Mouse (Mus musculus) kidney, adult 11 months (tissue): ENCODE results near the gene Senp8.

ENCODE experiments used
- DNase-seq: peaks from one replicate; pipeline ENCODE4 v3.0.0; 2022

The Senp8 gene

DNA sequence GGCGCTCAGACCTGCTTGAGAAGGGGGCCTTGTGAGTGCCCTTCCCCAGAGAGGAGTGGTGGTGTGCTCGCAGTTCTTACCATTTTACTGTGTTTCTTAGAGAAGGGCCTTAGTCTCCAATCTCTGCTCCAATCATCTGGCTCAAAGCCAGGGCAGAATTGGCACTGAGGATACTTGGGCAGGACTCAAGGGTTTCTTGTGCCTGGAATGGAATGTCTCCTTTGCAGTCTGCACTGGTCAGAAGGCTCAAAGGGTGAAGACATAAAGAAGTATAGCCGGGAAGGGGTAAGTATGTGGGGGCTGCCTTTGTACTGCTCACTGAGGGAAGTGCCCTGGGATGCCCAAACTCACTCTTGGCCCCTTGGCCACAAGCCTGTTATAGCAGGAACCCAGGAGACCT, 41.3 kb downstream of the Senp8 start:
- DNase-seq = peak; percentile 57

DNA sequence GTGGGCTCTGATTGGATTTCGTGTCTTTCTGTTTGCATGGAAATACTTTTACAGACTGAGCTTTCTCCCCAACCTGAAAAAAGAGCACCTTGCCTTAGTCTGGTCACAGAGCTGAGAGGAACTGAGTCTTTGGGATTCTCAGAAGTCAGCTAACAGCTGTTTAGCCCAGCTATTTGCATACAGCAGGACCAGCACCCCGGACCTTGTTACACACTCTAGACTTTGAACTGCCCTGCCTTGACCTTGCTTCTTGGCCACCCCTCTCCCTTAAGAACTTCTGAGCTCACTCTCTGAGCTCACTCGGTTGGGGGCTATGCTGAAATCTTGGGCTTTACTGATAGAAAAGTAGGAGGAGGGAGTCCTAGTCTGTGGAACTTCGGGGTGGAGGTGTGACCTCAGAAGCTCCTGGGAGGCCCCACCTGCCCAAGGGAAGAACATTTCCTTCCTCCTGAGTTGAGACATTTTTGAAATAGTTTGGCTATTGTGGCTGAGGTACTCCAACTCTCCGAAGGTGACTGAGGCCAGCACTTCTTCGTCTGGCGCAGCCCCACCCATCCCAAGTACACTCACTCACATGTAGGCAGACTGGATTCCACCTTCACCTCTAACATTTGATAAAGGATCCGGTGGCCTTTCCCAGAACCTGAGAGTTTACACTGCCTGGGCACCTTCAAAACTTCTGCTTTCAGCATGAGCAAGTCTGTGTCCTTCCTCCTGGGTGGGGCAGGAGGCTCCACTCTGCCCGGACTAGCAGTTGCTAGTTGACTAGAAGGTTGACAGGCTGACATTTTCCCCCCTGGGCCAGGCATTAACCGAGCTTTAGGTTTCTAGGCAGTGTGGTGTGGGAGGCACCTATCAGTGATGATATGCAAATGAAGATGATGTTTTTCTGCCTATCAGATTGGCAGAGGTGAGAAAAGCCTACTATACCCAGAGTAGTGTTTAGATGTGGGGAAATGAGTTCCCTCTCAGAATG, 43.4 kb downstream of the Senp8 start:
- DNase-seq = peak; percentile 66

DNA sequence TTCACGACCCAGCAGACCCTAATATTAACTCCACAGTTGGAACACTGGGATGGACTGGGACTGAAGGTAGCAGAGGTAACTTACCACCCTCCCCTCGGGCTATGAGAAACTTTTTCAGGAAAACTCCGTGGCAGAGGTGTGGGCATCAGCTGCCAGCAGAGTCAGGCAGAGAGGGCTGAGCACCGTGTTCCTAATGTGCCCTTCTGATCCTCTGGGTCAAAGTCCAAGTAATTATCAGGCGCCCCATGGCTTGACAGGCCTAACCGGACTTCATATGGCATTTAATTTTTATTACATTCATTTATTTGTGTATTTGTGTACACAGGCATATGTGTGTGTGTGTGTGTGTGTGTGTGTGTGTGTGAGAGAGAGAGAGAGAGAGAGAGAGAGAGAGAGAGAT, 47.4 kb downstream of the Senp8 start:
- no peak for DNase-seq

DNA sequence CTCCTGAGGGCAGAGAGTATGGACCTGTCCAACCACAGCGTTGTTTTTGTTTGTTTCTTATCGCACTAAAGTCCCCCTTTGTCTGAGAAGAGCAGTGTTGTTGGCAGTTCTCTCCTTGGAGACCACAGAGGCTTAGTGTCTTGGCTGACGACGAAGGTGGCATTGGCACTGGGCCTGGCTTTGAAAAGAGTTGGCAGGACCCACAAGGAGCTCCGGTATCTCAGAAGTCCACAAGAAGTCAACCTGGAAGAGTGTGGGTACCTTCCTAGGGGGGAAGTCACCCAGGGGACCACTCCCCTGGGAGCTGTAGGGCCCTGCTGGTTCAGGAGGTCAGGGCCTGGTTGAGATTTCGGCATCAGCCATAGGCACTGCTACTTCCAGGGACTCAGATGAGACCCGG, 49.4 kb downstream of the Senp8 start:
- DNase-seq = no peak

DNA sequence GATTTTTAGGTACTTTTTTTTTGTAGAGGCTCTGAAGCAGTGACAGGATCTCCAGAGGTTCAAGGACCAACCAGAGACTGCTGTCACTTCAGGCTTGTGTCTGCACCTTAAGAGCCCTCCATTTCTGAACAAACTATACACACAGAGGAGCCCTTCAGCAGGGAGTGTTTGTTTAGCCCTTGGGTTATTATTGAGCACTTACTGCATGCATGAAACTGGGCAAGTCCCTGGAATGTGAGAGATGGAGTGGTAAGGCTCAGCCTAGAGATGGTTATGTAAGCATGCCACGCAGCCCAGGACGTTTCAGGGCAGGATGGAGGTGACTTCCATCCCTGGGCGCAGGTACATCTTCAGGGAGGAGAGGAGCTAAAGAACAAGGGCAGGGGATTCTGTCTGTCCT, 54.1 kb downstream of the Senp8 start:
- DNase-seq = no peak

DNA sequence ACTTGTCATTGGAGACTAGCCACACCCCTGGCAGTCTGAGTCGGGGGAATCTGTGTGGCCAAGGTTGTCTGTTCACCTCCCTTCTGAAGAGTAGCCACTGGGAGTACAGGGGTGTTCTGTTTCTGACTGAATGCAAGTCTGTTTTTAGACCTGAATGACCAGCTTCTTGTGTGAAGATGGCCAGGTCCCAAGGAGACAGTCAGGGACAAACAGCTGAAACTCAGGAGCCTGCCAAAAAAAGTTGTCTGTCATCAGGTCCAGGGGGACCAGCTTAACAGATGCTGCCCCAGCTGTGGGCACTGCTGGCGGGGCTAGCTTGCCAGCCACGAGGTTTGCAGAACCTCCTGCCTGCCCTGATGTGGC, 55.1 kb downstream of the Senp8 start:
- no peak for DNase-seq

DNA sequence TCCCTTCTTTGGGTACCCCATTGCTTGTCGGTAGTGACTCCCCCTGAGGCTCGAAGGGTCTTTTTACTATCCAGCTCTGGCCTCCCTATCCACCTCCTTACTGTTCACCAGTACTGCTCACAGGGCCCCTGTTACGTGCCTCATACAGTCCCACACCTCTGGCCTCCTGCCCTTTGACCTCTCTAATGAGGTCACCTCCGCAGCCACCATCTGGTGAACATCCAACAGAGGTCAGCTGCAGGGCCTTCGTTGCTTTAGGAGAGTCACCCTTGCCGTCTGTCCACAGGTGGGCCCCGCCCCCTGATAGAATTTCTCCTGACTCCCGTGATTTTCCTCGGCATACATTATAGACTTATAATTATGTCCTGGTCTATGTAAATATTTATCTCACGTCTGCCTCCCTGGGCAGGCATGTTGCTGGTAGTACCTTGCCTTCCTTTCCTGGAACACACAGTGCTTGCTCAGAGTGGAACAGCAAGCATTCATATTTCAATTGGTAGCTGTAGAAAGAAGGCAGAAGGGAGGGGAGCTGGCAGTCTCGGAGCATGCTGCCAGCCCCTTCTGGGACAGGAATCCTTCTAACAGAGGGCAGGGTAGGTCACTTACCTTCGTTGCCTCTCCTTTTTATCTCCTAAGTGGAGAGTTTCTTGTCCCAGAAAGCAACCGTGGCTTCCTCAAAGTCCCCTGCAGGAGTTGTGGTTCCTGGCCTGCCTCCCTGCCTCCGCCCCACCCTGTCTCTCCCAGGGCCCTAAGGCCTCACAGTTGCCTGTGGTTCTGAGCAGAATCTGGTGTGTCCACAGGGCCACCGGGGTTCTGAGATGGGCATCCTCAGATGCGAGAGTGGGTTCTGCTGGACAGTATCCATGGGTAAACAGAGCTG, 55.7 kb downstream of the Senp8 start:
- no peak for DNase-seq

DNA sequence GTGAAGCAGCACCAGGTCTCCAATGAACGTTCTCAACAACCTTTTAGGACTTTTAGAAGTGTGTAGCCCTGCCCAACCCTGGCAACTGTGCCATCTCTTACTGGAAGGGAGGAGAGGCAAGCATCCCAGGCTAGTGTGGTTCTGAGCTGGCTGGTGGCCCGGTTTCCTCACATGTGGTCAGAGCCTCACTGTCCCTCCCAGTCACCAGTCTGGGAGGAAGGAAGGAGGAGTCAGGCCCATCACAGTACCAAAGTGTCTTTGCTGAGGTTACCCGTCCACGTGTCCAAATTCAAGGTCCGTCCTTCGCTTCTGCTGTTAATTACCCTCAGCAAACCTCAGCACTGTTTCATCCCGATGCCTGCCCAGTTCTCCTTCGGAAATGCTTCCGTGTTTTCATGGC, 58.4 kb downstream of the Senp8 start:
- no peak for DNase-seq

DNA sequence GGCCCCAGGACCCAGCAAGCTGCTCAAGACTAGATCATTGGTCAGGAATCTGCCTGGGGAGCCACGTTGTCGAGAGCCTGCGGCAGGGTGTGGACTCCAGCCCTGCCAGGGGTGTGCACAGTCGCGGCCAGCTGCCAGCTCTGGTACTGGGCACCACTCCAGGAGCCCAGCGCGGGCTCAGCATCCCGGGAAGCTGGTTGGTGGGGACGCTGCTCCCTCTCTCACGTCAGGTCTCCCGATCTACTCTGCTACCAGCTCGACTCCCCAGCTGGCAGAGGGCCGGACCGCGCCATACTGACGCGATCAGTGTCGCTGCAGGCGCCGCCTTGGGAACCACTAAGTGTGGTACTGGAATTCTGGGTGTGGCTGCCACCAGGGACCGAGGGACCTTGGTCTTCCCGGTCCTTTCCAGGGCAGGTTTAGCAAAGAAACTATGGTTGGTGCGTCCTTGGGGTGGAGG, 58.8 kb downstream of the Senp8 start:
- peak; percentile 80 for DNase-seq

DNA sequence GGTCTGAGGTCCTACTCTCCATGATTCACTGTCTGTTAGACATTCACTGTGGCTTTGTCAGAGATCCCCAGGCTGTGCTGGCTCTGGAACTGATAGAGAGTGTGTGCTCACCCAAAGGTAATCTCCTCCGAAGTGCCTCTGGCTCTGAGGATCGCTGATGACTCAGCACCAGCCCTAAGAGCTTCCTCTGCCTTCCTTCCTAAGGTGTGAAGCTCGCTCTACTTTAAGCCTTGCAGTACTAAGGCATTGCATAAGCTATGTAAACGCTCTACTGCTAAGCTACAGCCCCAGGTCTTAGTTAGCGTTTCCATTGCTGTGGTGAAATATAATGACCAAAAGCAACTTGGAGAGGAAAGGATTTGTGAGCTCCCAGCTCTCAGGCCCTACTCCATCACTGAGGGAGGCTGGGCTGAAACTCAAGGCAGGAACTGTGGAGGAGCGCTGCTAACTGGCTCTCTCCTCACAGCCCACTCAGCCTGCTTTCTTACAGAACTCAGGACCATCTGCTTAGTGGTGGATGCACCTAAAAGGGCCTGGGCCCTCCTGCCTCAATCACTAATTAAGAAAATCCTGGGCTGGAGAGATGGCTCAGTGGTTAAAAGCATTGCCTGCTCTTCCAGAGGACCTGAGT, 63.0 kb downstream of the Senp8 start:
- DNase-seq = no peak
